Mouse (Mus musculus): ENCODE measurements at regions not wholly inside any gene's neighbourhood (a gene's known extent, or its start where the extent isn't known, plus 50 kb on each side); places are given as distances from the start of the nearest gene placed in this dataset.

DNA sequence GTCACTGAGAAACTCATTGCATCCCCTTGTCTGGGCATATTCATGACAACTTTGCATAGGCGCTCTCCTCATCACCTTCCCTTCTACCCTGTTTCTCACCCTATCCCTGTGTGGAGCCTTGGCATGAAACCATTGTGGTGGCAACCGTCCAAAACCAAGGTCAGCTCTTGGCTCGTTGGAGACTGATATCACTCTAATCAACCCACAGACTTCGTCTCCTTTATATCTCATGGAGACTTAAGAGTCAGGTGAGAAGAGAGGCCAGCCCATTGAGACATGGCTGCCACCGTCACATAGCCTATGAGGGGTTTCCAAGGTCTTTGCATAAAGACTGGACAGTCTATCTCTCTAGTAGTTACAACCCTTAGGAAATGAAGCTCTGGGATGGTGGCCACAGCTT, 305.5 kb upstream of the Runx1 start:
- no peak for DNase-seq (ENCODE audit: low spot score)

DNA sequence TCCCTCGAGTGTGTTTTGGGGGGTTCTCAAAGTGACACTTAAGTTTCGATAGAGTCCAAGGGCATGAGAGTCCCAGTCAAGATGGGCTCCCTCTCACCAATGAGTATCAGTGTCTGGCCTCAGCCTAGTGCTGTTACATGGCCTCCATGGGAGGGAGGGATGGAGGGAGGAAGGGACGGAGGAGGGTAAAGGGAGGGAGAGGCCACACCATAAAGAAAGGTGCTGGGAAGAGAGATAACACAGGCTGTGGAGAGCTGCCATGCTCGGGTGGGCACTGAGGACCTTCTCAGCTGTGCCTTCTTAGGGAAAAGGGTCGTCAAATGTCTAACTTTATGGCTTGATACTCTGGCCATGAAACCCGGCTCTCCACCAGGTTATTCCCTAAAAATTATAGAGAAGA, 304.7 kb upstream of the Runx1 start:
- no peak for DNase-seq (ENCODE audit: low spot score)

- no peak for DNase-seq (ENCODE audit: low spot score)
Observed at GRCm38 (mm10) chr16:93123707-93124106, 297.8 kb upstream of the Runx1 start.

DNA sequence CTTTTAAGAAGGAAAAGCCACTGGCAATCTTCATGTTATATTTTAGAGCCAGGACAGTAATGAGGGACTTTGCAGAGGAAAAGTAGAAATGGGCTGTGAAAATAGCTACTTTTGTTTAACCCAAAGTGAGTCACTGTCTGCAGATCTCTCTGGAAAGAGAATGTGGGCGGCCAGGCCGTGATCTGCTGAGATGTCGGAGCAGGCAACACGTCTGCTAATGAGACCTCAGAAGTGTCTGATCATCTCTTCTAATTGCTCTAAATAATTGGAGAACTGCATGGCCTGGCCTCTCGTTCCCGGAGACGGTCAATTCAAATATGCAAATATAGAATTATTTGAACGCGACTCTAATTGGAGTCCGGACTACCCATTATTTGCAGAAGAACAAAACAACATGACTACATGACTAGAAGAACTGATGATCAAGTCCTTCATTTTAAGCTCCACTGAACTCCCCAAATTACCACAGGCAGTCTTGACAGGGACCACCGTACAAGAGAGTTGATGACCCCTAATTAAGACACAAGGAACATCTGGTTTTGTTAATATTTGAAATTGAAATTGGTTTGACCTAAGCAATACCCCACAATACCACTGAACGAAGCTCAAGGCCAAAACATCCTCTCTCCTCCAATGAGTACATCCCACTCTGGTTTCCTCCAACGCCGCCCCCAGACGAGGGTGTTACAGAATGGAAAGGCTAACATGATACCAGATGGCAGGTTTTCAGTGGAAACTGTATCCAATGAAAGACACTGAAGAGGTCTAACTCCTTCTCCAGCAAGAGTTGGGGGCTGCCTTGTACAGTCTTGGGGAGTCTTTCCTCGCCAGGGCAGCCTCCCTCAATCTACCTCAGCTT, 290.4 kb upstream of the Runx1 start:
- no peak for DNase-seq (ENCODE audit: low spot score)

DNA sequence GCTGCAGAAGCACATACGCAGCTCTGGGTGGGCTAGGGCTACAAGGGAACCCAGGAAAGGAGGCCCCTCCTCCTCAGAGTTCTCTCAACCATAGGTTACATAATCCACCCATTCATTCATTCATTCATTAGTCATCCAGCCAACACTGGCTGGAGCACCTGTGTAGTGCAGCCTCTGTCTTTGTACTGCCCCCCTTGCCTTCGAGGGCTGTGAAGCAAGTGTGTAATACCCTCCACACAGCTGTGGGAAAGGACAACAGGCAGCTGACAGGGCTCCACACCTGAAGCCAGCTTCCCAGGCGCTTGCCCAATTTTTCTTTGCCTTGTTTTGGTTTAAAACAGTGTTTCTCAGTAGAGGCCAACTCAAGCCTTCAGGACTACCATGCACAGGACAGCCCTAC, 285.0 kb upstream of the Runx1 start:
- no peak for DNase-seq (ENCODE audit: low spot score)

DNA sequence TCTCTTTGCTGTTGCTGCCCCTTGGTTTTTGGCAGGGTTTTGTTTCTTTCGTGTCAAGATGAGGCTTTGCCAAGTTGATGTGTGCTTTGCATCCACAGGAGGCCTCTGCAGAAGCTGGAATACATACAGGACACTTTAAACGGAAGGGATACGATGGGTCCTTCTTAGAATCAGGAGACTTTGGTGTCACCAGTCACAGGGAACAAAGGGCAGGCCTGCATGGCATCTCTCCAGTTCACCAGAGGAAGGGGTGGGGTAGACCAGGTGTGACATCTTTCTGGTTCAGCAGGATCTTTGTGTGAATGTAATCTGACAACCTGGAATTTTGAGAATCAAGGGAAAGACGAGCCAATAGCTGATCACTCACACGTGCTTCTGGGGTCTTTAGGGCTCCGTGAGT, 284.5 kb upstream of the Runx1 start:
- DNase-seq (ENCODE audit: low spot score): no peak

- no peak for DNase-seq (ENCODE audit: low spot score)
Observed at GRCm38 (mm10) chr16:93109683-93110407, 283.9 kb upstream of the Runx1 start.

- no peak for DNase-seq (ENCODE audit: low spot score)
Observed at GRCm38 (mm10) chr16:93107524-93107845, 281.5 kb upstream of the Runx1 start.

DNA sequence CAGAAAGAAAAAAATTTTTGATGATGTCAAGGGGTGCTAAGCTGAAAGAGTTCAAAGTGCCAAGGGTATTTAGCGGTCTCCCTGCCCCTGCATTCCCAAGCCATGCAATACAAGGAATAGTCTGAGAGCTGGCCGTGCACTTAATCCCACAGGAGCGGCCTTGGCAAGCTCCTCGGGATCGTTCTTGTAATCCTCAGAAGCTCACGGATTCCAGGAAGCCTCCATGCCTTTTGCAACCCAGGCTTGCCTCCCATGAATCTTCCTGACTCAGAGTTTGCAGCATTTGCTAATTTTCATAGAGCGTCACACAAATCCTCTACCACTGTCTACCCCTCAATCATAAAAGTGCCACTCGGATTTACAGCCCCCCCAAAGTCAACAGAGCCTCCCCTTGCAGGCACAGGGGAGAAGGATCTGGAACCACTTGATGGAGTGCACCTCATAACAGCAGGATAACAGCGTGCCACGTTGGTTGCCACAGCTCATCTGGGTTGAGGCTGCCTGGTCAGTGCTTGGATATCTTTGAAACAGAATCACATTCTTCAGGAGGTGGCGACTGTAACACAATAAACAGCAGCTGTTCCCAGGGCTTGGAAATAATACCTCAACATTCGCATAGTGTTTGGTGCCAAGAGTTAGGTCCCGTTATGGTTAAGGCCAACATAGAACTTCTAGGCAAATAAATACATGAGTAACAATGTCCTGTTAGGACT, 281.0 kb upstream of the Runx1 start:
- DNase-seq (ENCODE audit: low spot score): no peak

GRCm38 (mm10) chr16:93102174-93102573, 276.2 kb upstream of the Runx1 start:
- DNase-seq (ENCODE audit: low spot score): no peak

GRCm38 (mm10) chr16:93098057-93098456, 272.1 kb upstream of the Runx1 start:
- DNase-seq (ENCODE audit: low spot score): no peak

GRCm38 (mm10) chr16:93096175-93096574, 270.2 kb upstream of the Runx1 start:
- no peak for DNase-seq (ENCODE audit: low spot score)

GRCm38 (mm10) chr16:93092796-93093195, 266.8 kb upstream of the Runx1 start:
- no peak for DNase-seq (ENCODE audit: low spot score)

DNA sequence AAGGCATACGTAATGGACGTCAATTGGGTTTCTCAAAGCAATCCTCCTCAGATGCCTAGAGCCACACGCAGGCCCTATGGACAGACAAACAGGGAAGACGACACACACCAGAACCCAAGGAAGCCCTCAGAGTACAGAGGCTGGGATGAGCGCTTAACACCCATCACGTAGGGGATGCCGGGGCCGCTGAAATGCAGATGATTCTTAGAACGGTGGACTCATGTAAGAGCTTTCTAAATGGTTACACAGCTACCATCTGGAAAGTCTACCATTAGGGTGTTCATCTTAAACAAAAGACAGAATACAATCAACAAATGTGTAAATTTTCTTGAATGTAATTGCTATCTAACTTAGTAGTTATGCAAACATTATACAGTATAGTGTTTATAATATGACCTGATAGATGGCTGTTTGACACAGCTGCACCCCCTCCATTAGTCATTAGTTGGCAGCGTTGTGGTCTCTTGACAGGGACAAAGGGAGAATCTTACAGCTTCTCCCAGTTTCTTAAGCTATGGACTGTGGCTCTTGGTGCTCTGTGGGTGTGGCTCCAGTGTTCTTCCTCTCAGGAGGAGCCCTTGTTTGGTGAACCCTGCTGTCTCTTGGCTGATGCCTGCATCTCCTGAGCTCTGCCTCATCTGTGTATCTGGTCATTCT, 259.4 kb upstream of the Runx1 start:
- DNase-seq (ENCODE audit: low spot score): no peak

- no peak for DNase-seq (ENCODE audit: low spot score)
Observed at GRCm38 (mm10) chr16:93083756-93084155, 257.8 kb upstream of the Runx1 start.

DNA sequence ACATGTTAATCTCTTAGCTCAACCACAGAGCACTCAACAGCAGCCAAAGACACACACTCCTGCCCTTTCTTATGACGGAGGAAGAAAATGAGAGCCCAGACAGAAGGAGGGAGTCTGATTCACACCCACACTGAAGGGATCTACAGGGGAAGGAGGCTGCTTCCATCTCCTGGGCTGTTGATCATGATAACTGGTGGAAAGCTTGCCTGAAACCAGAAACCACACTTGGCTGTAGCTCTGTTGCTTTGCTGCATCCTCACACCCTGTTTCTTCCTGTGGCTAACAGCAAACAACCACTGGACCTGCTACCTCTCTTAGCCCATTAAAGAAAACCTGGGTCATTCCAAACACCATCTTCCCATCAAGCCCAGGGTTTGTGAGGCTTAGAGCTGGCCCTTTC, 257.2 kb upstream of the Runx1 start:
- no peak for DNase-seq (ENCODE audit: low spot score)

GRCm38 (mm10) chr16:93081533-93081932, 255.6 kb upstream of the Runx1 start:
- DNase-seq (ENCODE audit: low spot score): no peak

DNA sequence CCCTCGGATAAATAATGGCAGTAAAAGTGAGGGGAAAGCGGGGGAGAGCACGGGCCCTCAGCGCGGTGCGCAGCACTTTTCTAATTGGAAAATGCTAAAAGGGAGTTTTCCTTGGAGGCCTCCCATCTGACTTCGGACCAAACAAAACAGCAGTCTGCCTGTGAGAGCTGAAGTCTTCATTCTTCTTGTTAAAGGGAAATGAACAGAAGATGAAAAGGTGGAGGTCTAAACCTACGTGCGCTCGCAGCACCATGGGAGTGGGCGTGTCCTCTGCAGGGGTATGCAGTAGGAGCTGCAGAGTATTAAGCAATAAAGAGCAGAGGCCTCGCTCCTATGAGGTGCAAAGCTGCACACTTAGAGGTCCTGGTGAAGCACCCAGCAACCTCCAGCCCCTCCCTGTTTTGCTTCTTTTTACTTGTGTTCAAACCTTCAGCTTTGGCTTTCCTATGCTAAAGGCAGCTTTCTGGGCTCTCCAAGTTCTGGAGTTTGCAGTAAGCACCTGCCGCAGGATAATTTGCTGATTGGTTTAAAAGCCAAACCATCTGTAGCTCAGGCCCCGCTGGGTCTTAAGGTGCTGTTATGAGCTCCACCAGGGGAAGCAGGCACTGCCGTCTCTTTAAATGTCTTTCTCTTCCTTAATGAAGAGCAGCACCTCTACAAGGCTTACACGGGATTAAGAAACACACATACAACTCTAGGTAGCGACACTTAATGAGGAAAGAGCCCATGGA, 253.9 kb upstream of the Runx1 start:
- DNase-seq (ENCODE audit: low spot score): peak; percentile 42

DNA sequence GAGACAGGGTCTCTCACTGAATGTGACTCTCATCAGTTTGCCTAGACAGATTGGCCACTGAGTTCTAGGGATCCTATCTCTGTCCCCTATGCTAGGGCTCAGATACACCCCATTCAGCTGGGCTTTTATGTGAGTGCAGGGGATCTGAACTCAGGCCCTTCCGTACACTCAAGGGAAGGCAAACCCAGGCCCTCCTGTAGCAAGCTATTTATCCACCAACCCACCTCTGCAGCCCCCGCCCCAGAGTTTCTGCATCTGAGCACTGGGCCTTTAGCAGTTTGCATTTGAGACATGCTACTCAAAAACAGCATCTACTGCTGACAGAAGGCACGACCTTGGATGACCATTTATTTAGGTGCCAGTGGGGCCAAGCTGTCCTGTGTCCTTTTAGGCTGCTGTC, 253.0 kb upstream of the Runx1 start:
- DNase-seq (ENCODE audit: low spot score): no peak

- no peak for DNase-seq (ENCODE audit: low spot score)
Observed at GRCm38 (mm10) chr16:93075488-93075887, 249.5 kb upstream of the Runx1 start.

GRCm38 (mm10) chr16:93072156-93072555, 246.2 kb upstream of the Runx1 start:
- DNase-seq (ENCODE audit: low spot score): no peak

DNA sequence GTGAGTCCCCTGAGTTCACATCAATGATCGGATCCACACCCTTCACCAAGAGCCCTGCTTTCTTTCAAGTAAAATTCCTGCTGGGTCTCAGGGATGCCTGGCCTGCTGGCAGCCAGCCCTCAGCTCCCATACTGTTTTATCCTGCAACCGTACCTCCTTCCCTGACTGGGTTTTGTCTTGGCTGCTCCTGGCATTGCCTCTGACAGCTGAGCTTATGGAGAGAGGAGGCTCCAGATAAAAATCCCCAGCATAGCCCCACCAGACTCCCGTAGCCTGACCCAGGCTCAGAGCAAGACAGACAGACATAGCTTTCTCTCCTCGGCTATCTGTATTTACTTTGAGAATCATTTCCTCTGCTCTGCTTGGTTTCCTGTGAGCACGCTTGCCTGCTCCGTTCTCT, 245.8 kb upstream of the Runx1 start:
- no peak for DNase-seq (ENCODE audit: low spot score)

All from ovary, postnatal 14 days (tissue).